Mouse (Mus musculus) stomach, embryonic 14.5 days (tissue): ENCODE results near the gene Slc37a1. TPM values are rescaled to one million over a fixed set of nuclear protein-coding genes. Genes with fewer than 3 reads are reported as not detected.

Source experiments
- ATAC-seq: fragments of 200-750 bp; cut with Nextera tagmentation; 2 replicates; pipeline ENCODE4 v1.8.0; 2017; ENCODE audit warnings: low read depth, moderate TSS enrichment; ENCODE audit not compliant: insufficient number of reproducible peaks, insufficient read depth, low FRiP score
- H3K27ac ChIP-seq: fragments of 300-500 bp; sonication (generic); 2 replicates; pipeline ENCODE4 v1.5.1; 2014; ENCODE audit warnings: mild to moderate bottlenecking, low read length, moderate library complexity, mixed read lengths
- H3K27me3 ChIP-seq: fragments of 300-500 bp; sonication (generic); 2 replicates; pipeline ENCODE4 v1.6.1; 2014; ENCODE audit warnings: low read length, control low read depth, mixed read lengths; ENCODE audit not compliant: control insufficient read depth, insufficient read depth
- H3K36me3 ChIP-seq: fragments of 300-500 bp; sonication (generic); 2 replicates; pipeline ENCODE4 v1.6.1; 2014; ENCODE audit warnings: mild to moderate bottlenecking, control low read depth, low read length, moderate library complexity, mixed read lengths; ENCODE audit not compliant: control insufficient read depth, insufficient read depth
- H3K4me1 ChIP-seq: fragments of 300-500 bp; sonication (generic); 2 replicates; pipeline ENCODE4 v1.6.1; 2014; ENCODE audit warnings: low read length, control low read depth, mixed read lengths; ENCODE audit not compliant: control insufficient read depth, insufficient read depth
- H3K4me2 ChIP-seq: fragments of 300-500 bp; sonication (generic); replicated peaks from 2 replicates; pipeline ENCODE4 v1.6.1; 2014; ENCODE audit warnings: low read depth, low read length, control low read depth
- H3K4me3 ChIP-seq: fragments of 300-500 bp; sonication (generic); 2 replicates; pipeline ENCODE4 v1.5.1; 2014; ENCODE audit warnings: low read depth, low read length, control low read depth
- H3K9ac ChIP-seq: fragments of 300-500 bp; sonication (generic); replicated peaks from 2 replicates; pipeline ENCODE4 v1.6.1; 2014; ENCODE audit warnings: low read depth, mild to moderate bottlenecking, control low read depth, low read length, moderate library complexity, mixed read lengths
- H3K9me3 ChIP-seq: fragments of 300-500 bp; sonication (generic); 2 replicates; pipeline ENCODE4 v1.6.1; 2016; ENCODE audit warnings: low read depth, low read length, control low read depth; ENCODE audit not compliant: control insufficient read depth
- WGBS: fragments of 180-500 bp; shearing (Covaris S2); extraction: QIAGEN DNeasy Blood & Tissue Kit; methylation state at CpG from one replicate; pipeline ENCODE4 v1.1.7; 2014; 5-methylcytosine and 5-hydroxymethylcytosine counted together
- polyA plus RNA-seq: library from polyadenylated mRNA; unstranded; fragments of >200 nt; fragmentation: Nextera tagmentation; extraction: Ambion mirVana; gene quantifications from 2 replicates; pipeline ENCODE4 v1.2.1, GENCODE M21; 2014

Slc37a1 gene
- polyA plus RNA-seq, 1 experiment from 2014 or later: 10.1 TPM

GRCm38 (mm10) chr17:31290859-31291258, 4.3 kb downstream of the Slc37a1 start:
- Histone ChIP-seq H3K9me3 (no peaks in the 10 kb centered on the region), H3K36me3 (no peaks in the 10 kb centered on the region), H3K4me3 (no peak overlapping the region), H3K4me1 (peaks cover 6% of the 10 kb centered on the region; the same call in 1 of the 2 replicates), H3K9ac (no peak overlapping the region), H3K4me2 (no peak overlapping the region), H3K27me3 (0 out of 2 replicates have a peak, but pooled peaks cover 2% of the 10 kb centered on the region), H3K27ac (no peak overlapping the region)
- 75% methylated on average over 6 of the region's 6 CpGs for WGBS
- no peak for ATAC-seq

DNA sequence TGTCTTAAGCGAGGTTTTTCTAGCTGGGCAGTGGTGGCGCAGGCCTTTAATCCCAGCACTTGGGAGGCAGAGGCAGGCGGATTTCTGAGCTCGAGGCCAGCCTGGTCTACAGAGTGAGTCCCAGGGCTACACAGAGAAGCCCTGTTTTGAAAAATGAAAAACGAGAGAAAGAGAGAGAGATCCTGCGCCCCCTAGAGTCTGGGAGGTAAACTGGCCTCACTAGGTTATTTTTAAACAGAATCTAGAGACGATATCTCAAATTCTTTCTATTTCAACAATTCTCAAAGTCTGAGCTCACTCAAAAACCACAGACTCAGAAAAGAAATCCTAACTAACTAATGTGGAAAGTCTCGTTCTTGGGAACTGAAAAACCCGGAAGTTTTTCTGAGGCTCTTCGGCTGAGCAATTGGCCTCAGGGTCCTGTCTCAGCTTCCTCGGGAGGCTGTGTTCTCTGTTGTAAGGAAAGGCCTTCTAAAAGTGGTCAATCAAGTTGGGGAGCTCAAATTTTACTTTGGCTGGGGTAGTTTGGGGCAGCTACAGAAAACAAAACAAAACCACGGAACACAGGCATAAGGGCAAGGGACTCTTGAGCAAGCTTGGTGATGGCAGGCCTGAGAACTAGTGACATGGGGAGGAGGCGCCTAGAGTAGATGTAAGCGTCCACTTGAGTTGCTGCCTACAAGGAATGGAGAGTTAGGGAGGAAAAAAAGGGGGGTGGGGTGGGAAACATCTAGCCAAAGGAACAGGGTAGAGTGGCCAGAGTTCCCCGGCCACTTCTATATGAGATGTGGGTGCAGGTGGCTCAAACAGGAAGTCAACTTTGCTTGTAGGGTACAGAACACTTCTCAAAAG, 8.0 kb downstream of the Slc37a1 start:
- Histone ChIP-seq H3K27ac (no peak overlapping the region), H3K9me3 (no peaks in the 10 kb centered on the region), H3K4me2 (peak overlapping the region; percentile 96), H3K4me3 (no peak overlapping the region), H3K4me1 (peaks cover 11% of the 10 kb centered on the region; the same call in 1 of the 2 replicates), H3K9ac (no peak overlapping the region), H3K27me3 (0 out of 2 replicates have a peak, but pooled peaks cover 2% of the 10 kb centered on the region), H3K36me3 (no peaks in the 10 kb centered on the region)
- ATAC-seq: no peak
- 82% methylated on average over 15 of the region's 15 CpGs for WGBS

GRCm38 (mm10) chr17:31295215-31295891, 8.8 kb downstream of the Slc37a1 start:
- H3K9me3 ChIP-seq: no peaks in the 10 kb centered on the region
- H3K27me3 ChIP-seq: 0 out of 2 replicates have a peak, but pooled peaks cover 2% of the 10 kb centered on the region
- peak overlapping the region; percentile 96 for H3K4me2 ChIP-seq
- H3K4me3 ChIP-seq: peak overlapping the region; percentile 50
- H3K27ac ChIP-seq: no peak overlapping the region
- WGBS: 24% methylated on average over 25 of the region's 25 CpGs
- peak; percentile 10; the same call in 1 of the 2 replicates for ATAC-seq
- H3K9ac ChIP-seq: peak overlapping the region; percentile 29; the same call in 1 of the 2 replicates
- H3K36me3 ChIP-seq: no peaks in the 10 kb centered on the region
- H3K4me1 ChIP-seq: peaks cover 11% of the 10 kb centered on the region; the same call in 1 of the 2 replicates

- Histone ChIP-seq H3K4me1 (peaks cover 11% of the 10 kb centered on the region; the same call in 1 of the 2 replicates), H3K4me2 (peak overlapping the region; percentile 96), H3K36me3 (no peaks in the 10 kb centered on the region), H3K9me3 (no peaks in the 10 kb centered on the region), H3K27ac (peak overlapping the region; percentile 56; the same call in 1 of the 2 replicates), H3K9ac (peak overlapping the region; percentile 29; the same call in 1 of the 2 replicates), H3K27me3 (0 out of 2 replicates have a peak, but pooled peaks cover 2% of the 10 kb centered on the region), H3K4me3 (peak overlapping the region; percentile 50)
- ATAC-seq: peak; percentile 74
- under 1% methylated on average over 62 of the region's 68 CpGs for WGBS
Observed at GRCm38 (mm10) chr17:31295892-31296781, 9.5 kb downstream of the Slc37a1 start.

DNA sequence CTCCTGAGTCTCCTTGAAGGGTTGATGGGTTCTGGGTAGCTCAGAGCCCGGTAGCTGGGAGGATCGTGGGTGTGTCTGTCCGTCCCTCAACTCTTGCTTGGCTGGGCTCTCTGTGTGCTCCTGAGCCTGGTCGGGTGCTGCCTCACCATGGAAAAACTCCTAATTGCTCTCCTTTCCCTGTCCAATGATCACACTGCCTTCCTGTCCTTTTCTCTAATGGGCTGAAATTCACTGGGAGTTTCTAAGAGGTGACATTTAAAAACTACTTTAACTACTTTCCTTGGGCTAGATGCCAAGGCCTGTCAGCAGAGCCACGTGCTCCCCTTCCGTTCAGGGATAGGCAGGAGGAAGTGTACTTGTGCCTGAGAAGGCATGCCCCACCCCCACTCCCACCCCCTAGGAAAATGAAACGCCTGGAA, 10.9 kb downstream of the Slc37a1 start:
- Histone ChIP-seq H3K36me3 (no peaks in the 10 kb centered on the region), H3K4me3 (no peak overlapping the region), H3K9me3 (no peaks in the 10 kb centered on the region), H3K27me3 (0 out of 2 replicates have a peak, but pooled peaks cover 2% of the 10 kb centered on the region), H3K27ac (no peak overlapping the region; the same call in 1 of the 2 replicates), H3K4me2 (peak overlapping the region; percentile 96), H3K9ac (no peak overlapping the region), H3K4me1 (peaks cover 11% of the 10 kb centered on the region; the same call in 1 of the 2 replicates)
- ATAC-seq: peak; percentile 44; the same call in 1 of the 2 replicates
- 5% methylated on average over 7 of the region's 7 CpGs for WGBS

GRCm38 (mm10) chr17:31298419-31299209, 12.0 kb downstream of the Slc37a1 start:
- Histone ChIP-seq H3K4me1 (peaks cover 11% of the 10 kb centered on the region; the same call in 1 of the 2 replicates), H3K4me3 (no peak overlapping the region), H3K36me3 (no peaks in the 10 kb centered on the region), H3K9ac (no peak overlapping the region), H3K27ac (no peak overlapping the region), H3K9me3 (no peaks in the 10 kb centered on the region), H3K4me2 (no peak overlapping the region), H3K27me3 (0 out of 2 replicates have a peak, but pooled peaks cover 2% of the 10 kb centered on the region)
- no peak for ATAC-seq
- 73% methylated on average over 6 of the region's 6 CpGs for WGBS

- WGBS: 86% methylated on average over 4 of the region's 4 CpGs
- Histone ChIP-seq H3K4me1 (peaks cover 13% of the 10 kb centered on the region), H3K9ac (no peak overlapping the region), H3K27me3 (0 out of 2 replicates have a peak, but pooled peaks cover 2% of the 10 kb centered on the region), H3K4me2 (no peak overlapping the region), H3K27ac (no peak overlapping the region), H3K36me3 (no peaks in the 10 kb centered on the region), H3K9me3 (no peaks in the 10 kb centered on the region), H3K4me3 (no peak overlapping the region)
- no peak for ATAC-seq
Observed at GRCm38 (mm10) chr17:31299981-31300380, 13.4 kb downstream of the Slc37a1 start.
